Mouse (Mus musculus): ENCODE results near the gene Mkrn2os.

- TF ChIP-seq HCFC1 (IDR thresholded peaks at IDR 0.05; ENCODE audit: borderline replicate concordance, insufficient read depth, low read length) (no peak), CHD2 (IDR thresholded peaks at IDR 0.05; ENCODE audit: low read depth, low read length) (no peak), ZNF384 (IDR thresholded peaks at IDR 0.05; ENCODE audit: low read depth, low read length) (no peak), MAFK (IDR thresholded peaks at IDR 0.05; ENCODE audit: insufficient read depth, low read depth, low read length) (no peak), ZC3H11A (IDR thresholded peaks at IDR 0.05; ENCODE audit: borderline replicate concordance, low read depth, low read length) (no peak)
Measured at GRCm38 (mm10) chr6:115592458-115592857, at the start of gene Mkrn2os.
